Mouse (Mus musculus) kidney, embryonic 15.5 days (tissue): ENCODE results near the gene Rbm15. TPM values are rescaled to one million over a fixed set of nuclear protein-coding genes. Genes with fewer than 3 reads are reported as not detected.
A peak's percentile ranks its signal among the peaks of the same experiment; 100 is the strongest.
"Not testable (repeated sequence)": the region's sequence is repeated elsewhere in the genome, so short reads cannot be mapped to it uniquely, and the experiment has no call there.

Experiments used
- ATAC-seq: fragments of 200-750 bp; cut with Nextera tagmentation; replicated peaks from 2 replicates; pipeline ENCODE4 v1.8.0; 2017; ENCODE audit warnings: moderate TSS enrichment; ENCODE audit not compliant: low FRiP score
- H3K27ac ChIP-seq: fragments of 300-500 bp; sonication (generic); 2 replicates; pipeline ENCODE4 v1.5.1; 2015; ENCODE audit warnings: mild to moderate bottlenecking, inconsistent platforms
- H3K27me3 ChIP-seq: fragments of 300-500 bp; sonication (generic); 2 replicates; pipeline ENCODE4 v1.6.1; 2015; ENCODE audit warnings: inconsistent platforms
- H3K36me3 ChIP-seq: fragments of 300-500 bp; sonication (generic); 2 replicates; pipeline ENCODE4 v1.6.1; 2015; ENCODE audit warnings: inconsistent platforms
- H3K4me1 ChIP-seq: fragments of 300-500 bp; sonication (generic); 2 replicates; pipeline ENCODE4 v1.6.1; 2015; ENCODE audit warnings: inconsistent platforms
- H3K4me2 ChIP-seq: fragments of 300-500 bp; sonication (generic); 2 replicates; pipeline ENCODE4 v1.6.1; 2015; ENCODE audit warnings: moderate library complexity, mild to moderate bottlenecking, inconsistent platforms
- H3K4me3 ChIP-seq: fragments of 300-500 bp; sonication (generic); replicated peaks from 2 replicates; pipeline ENCODE4 v1.5.1; 2015; ENCODE audit warnings: mild to moderate bottlenecking, inconsistent platforms
- H3K9ac ChIP-seq: fragments of 300-500 bp; sonication (generic); 2 replicates; pipeline ENCODE4 v1.6.1; 2015; ENCODE audit warnings: mild to moderate bottlenecking, inconsistent platforms
- H3K9me3 ChIP-seq: fragments of 300-500 bp; sonication (generic); replicated peaks from 2 replicates; pipeline ENCODE4 v1.6.1; 2016; ENCODE audit warnings: inconsistent platforms
- WGBS: fragments of 180-500 bp; shearing (Covaris S2); methylation state at CpG from one replicate; pipeline ENCODE4 v1.1.7; 2015; ENCODE audit warnings: mixed read lengths; 5-methylcytosine and 5-hydroxymethylcytosine counted together
- polyA plus RNA-seq: library from polyadenylated mRNA; unstranded; fragments of >200 nt; fragmentation: Nextera tagmentation; extraction: Ambion mirVana; gene quantifications from 2 replicates; pipeline ENCODE4 v1.2.1, GENCODE M21; 2015

The Rbm15 gene
- polyA plus RNA-seq, 1 experiment from 2014 or later: 15.6 TPM

DNA sequence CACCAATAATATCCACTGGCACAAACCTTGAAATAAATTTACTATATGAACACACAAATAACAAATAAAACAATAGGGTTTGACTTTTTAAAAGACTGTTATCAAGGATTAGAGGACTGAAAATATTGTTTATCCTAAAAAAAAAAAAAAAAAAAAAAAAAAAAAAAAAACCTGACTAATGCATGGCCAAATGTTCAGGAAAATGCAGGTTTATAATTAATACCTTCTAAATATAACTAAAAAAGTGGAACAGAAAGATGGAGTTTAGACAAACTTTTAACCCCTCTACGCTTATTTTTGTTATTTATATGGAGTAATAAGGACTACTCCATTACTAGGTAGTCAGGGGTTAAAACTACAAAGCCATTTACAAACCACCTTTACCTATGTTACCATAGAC is 7.0 kb downstream of the Rbm15 start:
- H3K9ac ChIP-seq: no peak overlapping the region
- peaks cover 48% of the 10 kb centered on the region for H3K36me3 ChIP-seq
- no peak for ATAC-seq
- H3K27ac ChIP-seq: no peak overlapping the region
- no peak overlapping the region for H3K4me2 ChIP-seq
- H3K4me3 ChIP-seq: no peak overlapping the region
- H3K4me1 ChIP-seq: peaks cover 48% of the 10 kb centered on the region
- H3K27me3 ChIP-seq: no peaks in the 10 kb centered on the region
- H3K9me3 ChIP-seq: no peaks in the 10 kb centered on the region
- 96% methylated on average over 1 of the region's 1 CpGs for WGBS

- Histone ChIP-seq H3K4me3 (no peak overlapping the region), H3K9me3 (no peaks in the 10 kb centered on the region), H3K27ac (no peak overlapping the region), H3K4me1 (peaks cover 33% of the 10 kb centered on the region), H3K36me3 (peaks cover 47% of the 10 kb centered on the region), H3K9ac (no peak overlapping the region), H3K4me2 (no peak overlapping the region), H3K27me3 (no peaks in the 10 kb centered on the region)
- ATAC-seq: no peak
Measured at GRCm38 (mm10) chr3:107321776-107322175, 11.7 kb downstream of the Rbm15 start.

GRCm38 (mm10) chr3:107321141-107321540 is 12.3 kb downstream of the Rbm15 start:
- H3K4me2 ChIP-seq: no peak overlapping the region
- H3K9me3 ChIP-seq: no peaks in the 10 kb centered on the region
- H3K36me3 ChIP-seq: peaks cover 50% of the 10 kb centered on the region
- no peaks in the 10 kb centered on the region for H3K27me3 ChIP-seq
- no peak overlapping the region for H3K9ac ChIP-seq
- 87% methylated on average over 2 of the region's 2 CpGs for WGBS
- H3K27ac ChIP-seq: no peak overlapping the region
- H3K4me3 ChIP-seq: no peak overlapping the region
- H3K4me1 ChIP-seq: peaks cover 33% of the 10 kb centered on the region
- ATAC-seq: no peak

GRCm38 (mm10) chr3:107317338-107317737 is 16.1 kb downstream of the Rbm15 start:
- no peak overlapping the region for H3K9ac ChIP-seq
- peaks cover 40% of the 10 kb centered on the region for H3K36me3 ChIP-seq
- no peak overlapping the region for H3K4me2 ChIP-seq
- no peak overlapping the region for H3K27ac ChIP-seq
- 90% methylated on average over 3 of the region's 3 CpGs for WGBS
- H3K9me3 ChIP-seq: no peaks in the 10 kb centered on the region
- H3K4me1 ChIP-seq: peaks cover 10% of the 10 kb centered on the region; the same call in 1 of the 2 replicates
- ATAC-seq: no peak
- H3K27me3 ChIP-seq: no peaks in the 10 kb centered on the region
- no peak overlapping the region for H3K4me3 ChIP-seq

DNA sequence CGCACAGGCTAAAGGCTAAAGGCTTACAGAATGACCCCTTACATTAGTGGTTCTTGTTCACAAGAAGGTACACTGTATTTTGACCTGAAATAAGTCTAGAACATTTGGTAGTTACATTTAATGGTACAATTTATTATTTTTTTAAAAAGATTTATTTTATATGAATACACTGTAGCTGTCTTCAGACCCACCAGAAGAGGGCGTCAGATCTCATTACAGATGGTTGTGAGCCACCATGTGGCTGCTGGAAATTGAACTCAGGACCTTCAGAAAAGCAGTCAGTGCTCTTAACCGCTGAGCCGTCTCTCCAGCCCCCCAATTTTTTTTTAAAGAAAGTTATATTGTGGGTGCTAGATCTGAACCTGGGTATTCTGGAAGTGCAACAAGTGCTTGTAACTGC is 36.6 kb downstream of the Rbm15 start:
- ATAC-seq, H3K4me3 ChIP-seq, H3K36me3 ChIP-seq, H3K27ac ChIP-seq, H3K27me3 ChIP-seq, H3K9me3 ChIP-seq, H3K9ac ChIP-seq, H3K4me2 ChIP-seq, H3K4me1 ChIP-seq: not testable (repeated sequence)
- WGBS: 74% methylated on average over 4 of the region's 4 CpGs

- H3K27ac ChIP-seq: no peak overlapping the region
- no peak for ATAC-seq
- 0 out of 2 replicates have a peak, but pooled peaks cover under 1% of the 10 kb centered on the region for H3K36me3 ChIP-seq
- WGBS: 81% methylated on average over 5 of the region's 5 CpGs
- peaks cover 11% of the 10 kb centered on the region for H3K4me1 ChIP-seq
- no peak overlapping the region for H3K9ac ChIP-seq
- H3K9me3 ChIP-seq: no peaks in the 10 kb centered on the region
- no peak overlapping the region for H3K4me2 ChIP-seq
- H3K27me3 ChIP-seq: no peaks in the 10 kb centered on the region
- no peak overlapping the region for H3K4me3 ChIP-seq
Measured at GRCm38 (mm10) chr3:107295672-107296360, 37.7 kb downstream of the Rbm15 start.

DNA sequence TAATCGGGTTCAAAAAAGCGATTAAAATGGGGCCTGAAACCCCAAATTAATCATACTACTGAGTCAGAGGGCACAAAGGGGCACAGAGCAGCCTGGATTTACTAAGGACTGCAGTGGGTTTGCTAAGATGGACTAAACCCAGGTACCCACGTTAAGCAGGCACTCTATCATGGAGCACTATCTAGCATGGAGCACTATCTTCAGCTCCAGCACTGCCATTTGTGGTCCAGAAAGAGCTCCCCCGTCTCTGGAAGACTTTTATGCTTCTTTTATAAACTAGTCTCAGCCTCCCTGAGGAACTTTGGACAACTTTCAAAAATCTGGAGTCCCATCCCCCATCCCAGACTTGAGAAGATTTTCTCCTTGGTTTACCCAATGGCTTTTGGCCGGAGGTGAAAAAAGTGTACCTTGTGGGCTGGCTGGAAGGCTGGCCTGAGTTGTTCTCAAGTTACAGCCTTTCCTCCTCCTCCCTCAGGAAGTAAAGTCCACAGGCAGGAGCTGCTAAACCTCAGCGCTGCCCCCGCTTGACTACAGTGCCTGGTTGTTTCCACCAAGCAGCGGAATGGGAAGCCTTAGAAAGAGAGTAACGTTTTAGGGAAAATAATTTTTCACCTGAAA is 42.6 kb downstream of the Rbm15 start, which contains the start of gene Slc16a4:
TSS of gene Slc16a4 (plus strand) at position 467 of the 618 bp plus-strand sequence.
- no peak within 1 kb of the TSS for H3K9ac ChIP-seq
- H3K27ac ChIP-seq: peak within 1 kb of the TSS; percentile 87
- H3K4me1 ChIP-seq: peaks cover 13% of the 10 kb centered on the region
- H3K36me3 ChIP-seq: 0 out of 2 replicates have a peak, but pooled peaks cover 1% of the 10 kb centered on the region
- WGBS: 19% methylated on average over 9 of the region's 9 CpGs
- H3K9me3 ChIP-seq: no peaks in the 10 kb centered on the region
- no peaks in the 10 kb centered on the region for H3K27me3 ChIP-seq
- peak; percentile 94 for ATAC-seq
- H3K4me2 ChIP-seq: peak within 1 kb of the TSS; percentile 43
- peak within 1 kb of the TSS; percentile 3; the same call in 1 of the 2 replicates for H3K4me3 ChIP-seq

- peaks cover 13% of the 10 kb centered on the region for H3K4me1 ChIP-seq
- H3K27ac ChIP-seq: no peak overlapping the region
- H3K4me2 ChIP-seq: no peak overlapping the region
- no peaks in the 10 kb centered on the region for H3K9me3 ChIP-seq
- H3K36me3 ChIP-seq: peaks cover 32% of the 10 kb centered on the region
- H3K9ac ChIP-seq: no peak overlapping the region
- H3K27me3 ChIP-seq: no peaks in the 10 kb centered on the region
- no peak overlapping the region for H3K4me3 ChIP-seq
- ATAC-seq: no peak
Measured at GRCm38 (mm10) chr3:107287346-107287745, 46.1 kb downstream of the Rbm15 start.

DNA sequence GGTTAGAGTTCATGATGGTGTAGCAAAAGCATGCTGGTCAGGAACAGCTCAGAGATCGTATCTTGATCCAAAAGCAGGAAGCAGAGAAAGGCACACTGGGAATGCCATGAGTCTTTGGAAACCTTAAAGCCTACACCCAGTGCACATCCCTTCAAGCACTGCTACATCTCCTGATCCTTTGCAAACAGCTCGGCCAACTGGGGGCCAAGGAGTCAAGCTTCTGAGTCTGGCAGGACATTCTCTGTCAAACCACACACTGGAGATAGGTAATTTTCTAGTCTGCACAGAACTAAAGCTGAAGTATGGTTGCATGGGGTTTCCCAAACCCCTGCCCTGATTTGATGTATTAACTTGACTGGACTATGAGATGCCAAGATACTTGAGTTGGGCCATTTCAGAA is 47.4 kb downstream of the Rbm15 start:
- H3K4me2 ChIP-seq: no peak overlapping the region
- H3K4me3 ChIP-seq: no peak overlapping the region
- H3K27ac ChIP-seq: no peak overlapping the region
- WGBS: 78% methylated on average over 2 of the region's 2 CpGs
- no peak for ATAC-seq
- H3K27me3 ChIP-seq: no peaks in the 10 kb centered on the region
- no peak overlapping the region for H3K9ac ChIP-seq
- H3K9me3 ChIP-seq: no peaks in the 10 kb centered on the region
- peaks cover 6% of the 10 kb centered on the region for H3K4me1 ChIP-seq
- peaks cover 41% of the 10 kb centered on the region for H3K36me3 ChIP-seq

- peaks cover 23% of the 10 kb centered on the region for H3K36me3 ChIP-seq
- H3K9ac ChIP-seq: peak within 1 kb of the TSS; percentile 65
- ATAC-seq: peak; percentile 91
- H3K27me3 ChIP-seq: no peaks in the 10 kb centered on the region
- peaks cover 19% of the 10 kb centered on the region for H3K4me1 ChIP-seq
- H3K9me3 ChIP-seq: no peaks in the 10 kb centered on the region
- 0 out of 2 replicates have a peak within 1 kb of the TSS, but pooled peaks have one; percentile 10 for H3K27ac ChIP-seq
- H3K4me2 ChIP-seq: peak within 1 kb of the TSS; percentile 67
- 3% methylated on average over 43 of the region's 43 CpGs for WGBS
- peak within 1 kb of the TSS; percentile 68 for H3K4me3 ChIP-seq
Measured at GRCm38 (mm10) chr3:107278479-107279269, 54.8 kb downstream of the Rbm15 start, which contains the start of gene Lamtor5. Lamtor5 (plus strand) TSS chr3:107278858.

GRCm38 (mm10) chr3:107276626-107277025 is 56.8 kb downstream of the Rbm15 start:
- H3K9me3 ChIP-seq: no peaks in the 10 kb centered on the region
- 86% methylated on average over 3 of the region's 3 CpGs for WGBS
- no peaks in the 10 kb centered on the region for H3K27me3 ChIP-seq
- no peak overlapping the region for H3K4me3 ChIP-seq
- no peak overlapping the region for H3K27ac ChIP-seq
- H3K9ac ChIP-seq: no peak overlapping the region
- ATAC-seq: no peak
- H3K36me3 ChIP-seq: peaks cover 2% of the 10 kb centered on the region; the same call in 1 of the 2 replicates
- H3K4me1 ChIP-seq: peaks cover 19% of the 10 kb centered on the region
- H3K4me2 ChIP-seq: no peak overlapping the region

DNA sequence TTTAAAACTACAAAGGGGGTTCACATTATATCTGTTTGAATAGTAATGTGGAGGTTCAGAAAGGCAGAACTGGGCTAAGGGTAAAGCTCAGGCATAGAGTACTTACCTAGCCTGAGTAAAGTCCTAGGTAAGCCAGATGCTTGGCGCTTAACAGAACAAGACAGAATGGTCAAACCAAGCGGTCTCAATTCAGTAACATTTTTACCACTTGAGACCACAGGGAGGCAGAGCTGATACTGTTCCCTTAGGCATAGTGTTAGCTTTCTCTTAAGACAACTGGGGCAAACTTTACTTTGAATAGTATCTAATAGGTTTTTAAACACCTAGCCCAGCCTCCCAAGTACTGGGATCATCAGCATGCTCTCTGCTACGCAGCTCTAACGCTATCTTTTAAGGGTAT is 57.5 kb downstream of the Rbm15 start:
- H3K4me1 ChIP-seq: peaks cover 19% of the 10 kb centered on the region
- H3K4me2 ChIP-seq: no peak overlapping the region
- no peak for ATAC-seq
- H3K9me3 ChIP-seq: no peaks in the 10 kb centered on the region
- H3K27ac ChIP-seq: no peak overlapping the region
- 55% methylated on average over 4 of the region's 4 CpGs for WGBS
- H3K36me3 ChIP-seq: no peaks in the 10 kb centered on the region
- no peak overlapping the region for H3K4me3 ChIP-seq
- H3K9ac ChIP-seq: no peak overlapping the region
- no peaks in the 10 kb centered on the region for H3K27me3 ChIP-seq
